Mouse (Mus musculus) embryonic facial prominence, embryonic 15.5 days (tissue): Measurements from ENCODE around the gene Sec24a. TPM values are rescaled to one million over a fixed set of nuclear protein-coding genes. Genes with fewer than 3 reads are reported as not detected.
A peak's percentile ranks its signal among the peaks of the same experiment; 100 is the strongest.
"Not testable (repeated sequence)": the region's sequence is repeated elsewhere in the genome, so short reads cannot be mapped to it uniquely, and the experiment has no call there.

Source experiments
- ATAC-seq: fragments of 200-750 bp; cut with Nextera tagmentation; 2 replicates; pipeline ENCODE4 v1.8.0; 2017; ENCODE audit warnings: low read depth, moderate TSS enrichment; ENCODE audit not compliant: insufficient number of reproducible peaks, low FRiP score, low TSS enrichment
- H3K27ac ChIP-seq: fragments of 300-500 bp; sonication (generic); replicated peaks from 2 replicates; pipeline ENCODE4 v1.5.1; 2015; ENCODE audit warnings: mild to moderate bottlenecking, inconsistent platforms
- H3K27me3 ChIP-seq: fragments of 300-500 bp; sonication (generic); 2 replicates; pipeline ENCODE4 v1.6.1; 2015; ENCODE audit warnings: inconsistent platforms
- H3K36me3 ChIP-seq: fragments of 300-500 bp; sonication (generic); 2 replicates; pipeline ENCODE4 v1.6.1; 2015; ENCODE audit warnings: mild to moderate bottlenecking, inconsistent platforms
- H3K4me1 ChIP-seq: fragments of 300-500 bp; sonication (generic); 2 replicates; pipeline ENCODE4 v1.6.1; 2015; ENCODE audit warnings: inconsistent platforms
- H3K4me2 ChIP-seq: fragments of 300-500 bp; sonication (generic); replicated peaks from 2 replicates; pipeline ENCODE4 v1.6.1; 2015; ENCODE audit warnings: mild to moderate bottlenecking, inconsistent platforms
- H3K4me3 ChIP-seq: fragments of 300-500 bp; sonication (generic); replicated peaks from 2 replicates; pipeline ENCODE4 v1.5.1; 2015; ENCODE audit warnings: mild to moderate bottlenecking, inconsistent platforms
- H3K9ac ChIP-seq: fragments of 300-500 bp; sonication (generic); 2 replicates; pipeline ENCODE4 v1.6.1; 2015; ENCODE audit warnings: inconsistent platforms
- H3K9me3 ChIP-seq: fragments of 300-500 bp; sonication (generic); replicated peaks from 2 replicates; pipeline ENCODE4 v1.6.1; 2016; ENCODE audit warnings: inconsistent platforms
- WGBS: fragments of 180-500 bp; shearing (Covaris S2); methylation state at CpG from one replicate; pipeline ENCODE4 v1.1.7; 2015; 5-methylcytosine and 5-hydroxymethylcytosine counted together
- polyA plus RNA-seq: library from polyadenylated mRNA; unstranded; fragments of >200 nt; fragmentation: Nextera tagmentation; extraction: Ambion mirVana; gene quantifications from 2 replicates; pipeline ENCODE4 v1.2.1, GENCODE M21; 2015

Sec24a gene
- polyA plus RNA-seq, 1 experiment from 2014 or later: 17.4 TPM

DNA sequence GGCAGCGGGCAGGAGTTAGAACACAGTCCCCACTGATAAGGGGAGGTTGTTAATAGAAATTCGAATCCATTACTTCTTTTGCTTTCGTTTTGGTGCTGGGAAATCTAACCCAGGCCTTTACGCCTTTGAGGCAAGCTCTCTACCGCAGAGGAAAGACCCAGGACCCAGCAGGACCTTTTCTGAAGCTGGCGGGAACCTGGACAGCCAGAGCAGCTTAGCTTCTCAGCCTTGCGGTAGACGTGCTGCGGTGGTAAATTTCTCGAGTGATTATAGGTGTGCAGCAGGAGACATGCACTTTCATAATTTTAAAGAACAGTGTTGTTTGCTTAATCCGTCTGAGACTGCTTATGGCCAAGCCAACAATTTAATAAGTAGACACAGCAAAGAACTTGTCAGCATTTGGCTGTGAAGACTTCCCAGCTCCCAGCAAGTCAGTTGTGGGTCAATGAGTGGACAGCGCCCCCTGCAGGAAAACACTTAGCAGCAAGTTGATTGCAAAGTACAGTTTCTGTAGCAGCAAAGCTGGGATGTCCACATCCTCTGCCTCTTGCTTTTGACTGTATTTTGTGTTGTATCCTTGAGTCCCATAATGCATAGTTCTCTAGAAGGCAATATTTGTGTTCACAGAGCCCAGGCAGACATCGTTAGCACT lies 82.0 kb downstream of the Sec24a start:
- peak; percentile 34; the same call in 1 of the 2 replicates for ATAC-seq
- no peak overlapping the region for H3K9ac ChIP-seq
- H3K4me3 ChIP-seq: peak overlapping the region; percentile 7; the same call in 1 of the 2 replicates
- no peaks in the 10 kb centered on the region for H3K9me3 ChIP-seq
- H3K4me2 ChIP-seq: peak overlapping the region; percentile 25
- H3K27ac ChIP-seq: no peak overlapping the region; the same call in 1 of the 2 replicates
- H3K27me3 ChIP-seq: no peaks in the 10 kb centered on the region
- H3K4me1 ChIP-seq: peaks cover 4% of the 10 kb centered on the region; the same call in 1 of the 2 replicates
- WGBS: 25% methylated on average over 13 of the region's 13 CpGs
- H3K36me3 ChIP-seq: 0 out of 2 replicates have a peak, but pooled peaks cover 4% of the 10 kb centered on the region

DNA sequence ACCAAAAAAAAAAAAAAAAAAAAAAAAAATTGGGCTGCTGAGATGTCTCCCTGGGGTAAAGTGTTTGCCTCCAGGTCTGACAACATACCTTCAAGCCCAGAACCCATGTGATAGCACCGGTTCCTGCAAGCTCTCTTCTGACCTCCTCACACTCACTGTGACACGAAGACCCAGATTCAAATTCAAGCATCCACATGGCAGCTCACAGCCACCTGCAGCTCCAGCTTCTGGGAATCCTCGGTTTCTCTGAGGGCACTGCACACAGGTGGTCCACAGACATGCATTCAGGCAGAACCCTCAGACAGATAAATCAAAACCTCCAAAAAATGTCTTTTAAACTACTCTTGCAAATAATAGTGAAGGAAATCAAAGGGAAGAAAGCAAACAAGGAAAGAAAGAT lies 84.0 kb downstream of the Sec24a start:
- ATAC-seq: no peak
- H3K9me3 ChIP-seq: no peaks in the 10 kb centered on the region
- no peaks in the 10 kb centered on the region for H3K36me3 ChIP-seq
- H3K27ac ChIP-seq: no peak overlapping the region
- 67% methylated on average over 3 of the region's 3 CpGs for WGBS
- H3K4me1 ChIP-seq: peaks cover 4% of the 10 kb centered on the region; the same call in 1 of the 2 replicates
- H3K9ac ChIP-seq: no peak overlapping the region
- H3K4me2 ChIP-seq: no peak overlapping the region
- H3K4me3 ChIP-seq: no peak overlapping the region
- no peaks in the 10 kb centered on the region for H3K27me3 ChIP-seq

DNA sequence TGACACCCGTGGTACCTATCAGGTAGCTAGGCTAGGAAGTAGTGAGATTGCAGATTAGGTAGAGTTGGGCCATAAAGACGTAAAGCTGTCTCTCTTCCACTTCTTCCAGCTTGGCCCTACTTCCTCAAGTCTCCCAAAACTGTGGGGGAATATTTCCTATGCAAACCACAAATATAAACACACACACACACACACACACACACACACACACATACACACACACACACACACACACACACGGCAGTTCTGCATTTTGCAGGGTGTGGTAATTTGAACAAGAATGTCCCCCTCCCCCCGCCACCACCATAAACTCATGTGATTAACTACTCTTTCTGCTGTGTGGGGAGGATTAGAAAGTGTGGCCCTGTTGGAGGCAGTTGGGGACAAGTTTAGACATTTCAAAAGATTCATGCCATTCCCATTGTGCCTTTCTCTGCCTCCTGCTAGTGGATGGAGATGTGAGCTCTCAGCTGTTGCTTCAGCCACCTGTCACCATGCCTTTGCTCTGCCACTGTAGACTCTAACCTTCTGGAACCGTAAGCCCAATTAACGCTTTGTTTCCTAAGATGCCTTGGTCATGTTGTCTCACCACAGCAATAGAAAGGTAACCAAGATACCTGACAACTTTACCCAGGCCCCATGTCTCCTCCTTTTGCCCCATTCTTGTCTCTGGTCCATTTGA lies 85.6 kb downstream of the Sec24a start:
- no peak for ATAC-seq
- H3K4me3 ChIP-seq: no peak overlapping the region
- no peak overlapping the region for H3K27ac ChIP-seq
- no peaks in the 10 kb centered on the region for H3K9me3 ChIP-seq
- no peak overlapping the region for H3K4me2 ChIP-seq
- no peak overlapping the region for H3K9ac ChIP-seq
- peaks cover 13% of the 10 kb centered on the region; the same call in 1 of the 2 replicates for H3K4me1 ChIP-seq
- no peaks in the 10 kb centered on the region for H3K36me3 ChIP-seq
- WGBS: 57% methylated on average over 6 of the region's 6 CpGs
- H3K27me3 ChIP-seq: no peaks in the 10 kb centered on the region

DNA sequence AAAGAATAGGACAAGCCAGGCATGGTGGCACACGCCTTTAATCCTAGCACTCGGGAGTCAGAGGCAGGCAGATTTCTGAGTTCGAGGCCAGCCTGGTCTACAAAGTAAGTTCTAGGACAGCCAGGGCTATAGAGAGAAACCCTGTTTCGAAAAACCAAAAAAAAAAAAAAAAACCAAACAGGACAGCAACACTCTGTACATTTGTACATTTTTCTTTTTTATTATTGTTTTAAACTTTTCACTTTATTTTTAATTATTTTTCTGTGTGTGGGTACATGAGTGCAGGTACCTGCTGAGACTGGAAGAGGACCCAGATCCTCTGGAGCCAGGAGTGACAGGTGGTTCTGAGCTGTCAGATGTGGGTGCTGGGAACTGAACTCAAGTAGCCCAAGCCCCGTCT lies 88.0 kb downstream of the Sec24a start:
- no peak overlapping the region for H3K4me3 ChIP-seq
- H3K27me3 ChIP-seq: no peaks in the 10 kb centered on the region
- H3K9me3 ChIP-seq: no peaks in the 10 kb centered on the region
- WGBS: 81% methylated on average over 5 of the region's 5 CpGs
- no peak overlapping the region for H3K27ac ChIP-seq
- no peak for ATAC-seq
- H3K4me2 ChIP-seq: no peak overlapping the region
- no peaks in the 10 kb centered on the region for H3K36me3 ChIP-seq
- 0 out of 2 replicates have a peak, but pooled peaks cover 9% of the 10 kb centered on the region for H3K4me1 ChIP-seq
- H3K9ac ChIP-seq: no peak overlapping the region

DNA sequence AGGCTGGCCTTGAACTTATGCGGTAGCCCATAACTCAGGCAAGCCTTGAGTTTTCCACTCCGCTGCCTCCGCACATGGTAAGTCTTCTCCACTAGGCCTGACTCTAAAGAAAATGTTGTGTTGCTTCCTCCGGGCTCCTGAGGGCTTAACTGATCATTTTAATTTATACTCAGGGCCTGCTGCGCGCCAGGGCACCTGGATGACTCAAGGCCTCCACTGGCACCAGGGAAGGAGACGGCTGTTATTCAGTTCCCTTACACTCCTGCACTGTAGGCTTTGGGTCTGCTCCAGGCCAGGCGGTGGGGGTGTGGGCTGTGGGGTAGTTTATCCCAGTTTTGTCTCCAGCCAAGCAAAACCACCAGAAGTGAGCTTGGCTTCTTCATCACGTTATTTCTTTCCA lies 90.1 kb downstream of the Sec24a start:
- H3K27me3 ChIP-seq: no peaks in the 10 kb centered on the region
- 0 out of 2 replicates have a peak overlapping the region, but pooled peaks have one; percentile 44 for H3K27ac ChIP-seq
- no peaks in the 10 kb centered on the region for H3K36me3 ChIP-seq
- H3K9ac ChIP-seq: no peak overlapping the region
- H3K4me1 ChIP-seq: 0 out of 2 replicates have a peak, but pooled peaks cover 9% of the 10 kb centered on the region
- no peak overlapping the region for H3K4me3 ChIP-seq
- no peak for ATAC-seq
- no peaks in the 10 kb centered on the region for H3K9me3 ChIP-seq
- H3K4me2 ChIP-seq: no peak overlapping the region
- 59% methylated on average over 9 of the region's 9 CpGs for WGBS

DNA sequence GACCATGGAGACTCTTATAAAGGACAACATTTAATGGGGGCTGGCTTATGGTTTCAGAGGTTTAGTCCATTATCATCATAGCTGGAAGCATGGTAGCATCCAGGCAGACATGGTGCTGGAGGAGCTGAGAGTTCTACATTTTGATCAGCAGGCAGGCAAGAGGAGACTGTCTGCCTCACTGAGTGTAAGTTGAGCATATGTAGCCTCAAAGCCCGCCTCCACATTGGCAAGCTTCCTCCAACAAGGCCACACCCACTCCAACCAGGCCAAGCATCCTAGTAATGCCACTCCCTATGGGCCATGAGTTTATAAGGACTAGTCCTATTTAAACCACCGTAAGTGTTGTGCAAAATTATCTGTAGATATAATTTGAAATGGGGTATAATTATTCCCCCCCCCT lies 92.1 kb downstream of the Sec24a start:
- 0 out of 2 replicates have a peak, but pooled peaks cover 9% of the 10 kb centered on the region for H3K4me1 ChIP-seq
- no peak overlapping the region for H3K27ac ChIP-seq
- H3K27me3 ChIP-seq: no peaks in the 10 kb centered on the region
- no peak overlapping the region for H3K4me3 ChIP-seq
- no peak for ATAC-seq
- H3K36me3 ChIP-seq: no peaks in the 10 kb centered on the region
- H3K9me3 ChIP-seq: no peaks in the 10 kb centered on the region
- WGBS: 66% methylated on average over 2 of the region's 2 CpGs
- H3K9ac ChIP-seq: no peak overlapping the region
- H3K4me2 ChIP-seq: no peak overlapping the region

DNA sequence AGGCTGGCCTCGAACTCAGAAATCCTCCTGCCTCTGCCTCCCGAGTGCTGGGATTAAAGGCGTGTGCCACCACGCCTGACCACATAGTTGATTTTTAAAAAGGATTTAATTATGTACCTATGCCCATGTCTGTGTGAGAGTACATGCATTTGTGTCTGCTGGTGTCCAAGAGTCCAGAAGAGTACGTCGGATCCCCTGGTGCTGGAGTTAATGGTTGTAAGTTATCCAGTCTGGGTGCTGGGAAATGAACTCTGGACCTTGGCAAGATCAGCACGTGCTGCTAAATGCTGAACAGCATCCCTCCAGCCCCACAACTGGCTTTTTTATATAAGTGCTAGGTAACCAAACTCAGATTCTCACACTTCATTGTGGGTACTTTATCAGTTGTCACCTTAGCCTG lies 92.6 kb downstream of the Sec24a start:
- Histone ChIP-seq H3K36me3 (no peaks in the 10 kb centered on the region), H3K27ac (no peak overlapping the region), H3K4me2 (no peak overlapping the region), H3K27me3 (no peaks in the 10 kb centered on the region), H3K4me3 (no peak overlapping the region), H3K9ac (no peak overlapping the region), H3K9me3 (no peaks in the 10 kb centered on the region), H3K4me1 (0 out of 2 replicates have a peak, but pooled peaks cover 9% of the 10 kb centered on the region)
- 92% methylated on average over 7 of the region's 7 CpGs for WGBS
- ATAC-seq: no peak

DNA sequence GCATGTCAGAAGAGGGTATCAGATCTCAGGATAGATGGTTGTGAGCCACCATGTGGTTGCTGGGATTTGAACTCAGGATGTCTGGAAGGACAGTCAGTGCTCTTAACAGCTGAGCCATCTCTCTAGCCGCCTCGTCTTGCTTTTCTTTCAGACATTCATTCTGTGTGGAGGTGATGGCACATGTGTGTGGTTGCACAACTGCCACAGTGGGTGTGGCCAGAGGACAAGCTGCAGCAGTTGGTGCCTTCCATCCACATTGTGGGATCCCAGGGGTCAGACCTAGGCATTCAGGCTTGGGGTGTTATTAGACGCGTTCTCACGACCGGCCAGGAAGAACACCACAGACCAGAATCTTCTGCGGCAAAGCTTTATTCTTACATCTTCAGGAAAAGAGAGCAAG lies 98.7 kb downstream of the Sec24a start:
- ATAC-seq, H3K9ac ChIP-seq, H3K9me3 ChIP-seq, H3K4me1 ChIP-seq, H3K4me2 ChIP-seq, H3K27ac ChIP-seq, H3K4me3 ChIP-seq, H3K36me3 ChIP-seq, H3K27me3 ChIP-seq: not testable (repeated sequence)
- 90% methylated on average over 7 of the region's 7 CpGs for WGBS

DNA sequence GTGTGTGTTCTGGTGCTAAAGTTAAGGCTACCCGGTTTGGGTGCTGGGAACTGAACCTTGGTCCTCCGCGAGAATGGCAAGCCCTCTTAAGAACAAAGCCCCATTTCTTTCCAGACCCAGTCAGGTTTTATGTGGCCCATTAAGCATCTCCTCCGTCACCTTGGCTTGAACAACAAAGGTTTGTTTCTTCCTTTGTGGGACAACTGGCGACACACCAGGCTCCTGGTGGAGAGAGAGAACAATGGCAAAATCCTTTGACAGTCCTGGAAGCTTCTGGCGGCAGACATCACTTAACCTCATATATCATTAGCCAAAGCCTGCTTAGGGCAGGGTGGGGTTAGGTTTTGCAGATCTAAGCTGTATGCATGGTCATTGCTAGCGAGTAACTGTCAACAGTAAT lies 100.8 kb downstream of the Sec24a start:
- no peak overlapping the region for H3K4me3 ChIP-seq
- WGBS: 73% methylated on average over 7 of the region's 7 CpGs
- no peaks in the 10 kb centered on the region for H3K9me3 ChIP-seq
- H3K4me1 ChIP-seq: peaks cover 14% of the 10 kb centered on the region
- H3K9ac ChIP-seq: no peak overlapping the region
- H3K27me3 ChIP-seq: no peaks in the 10 kb centered on the region
- no peak for ATAC-seq
- H3K4me2 ChIP-seq: no peak overlapping the region
- no peak overlapping the region for H3K27ac ChIP-seq
- no peaks in the 10 kb centered on the region for H3K36me3 ChIP-seq

DNA sequence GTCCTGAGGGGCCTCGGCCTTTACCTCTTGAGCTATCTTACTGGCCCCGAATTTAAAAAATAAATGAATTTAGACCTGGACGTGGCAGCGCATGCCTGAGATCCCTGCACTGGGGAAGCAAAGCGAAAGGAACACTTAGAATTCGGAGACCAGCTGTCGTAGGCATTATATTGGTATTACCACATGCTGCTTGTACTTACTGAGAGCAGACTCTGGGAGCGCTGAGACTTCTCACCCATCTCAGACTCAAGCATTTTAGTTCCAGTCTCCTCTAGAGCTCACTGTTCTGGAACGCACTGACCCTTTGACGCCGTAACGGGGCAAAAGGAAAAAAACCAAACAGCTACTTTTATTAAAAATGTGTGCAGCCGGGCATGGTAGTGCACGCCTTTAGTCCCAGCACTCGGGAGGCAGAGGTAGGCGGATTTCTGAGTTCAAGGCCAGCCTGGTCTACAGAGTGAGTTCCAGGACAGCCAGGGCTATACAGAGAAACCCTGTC lies 101.5 kb downstream of the Sec24a start:
- peaks cover 19% of the 10 kb centered on the region for H3K4me1 ChIP-seq
- ATAC-seq: no peak

DNA sequence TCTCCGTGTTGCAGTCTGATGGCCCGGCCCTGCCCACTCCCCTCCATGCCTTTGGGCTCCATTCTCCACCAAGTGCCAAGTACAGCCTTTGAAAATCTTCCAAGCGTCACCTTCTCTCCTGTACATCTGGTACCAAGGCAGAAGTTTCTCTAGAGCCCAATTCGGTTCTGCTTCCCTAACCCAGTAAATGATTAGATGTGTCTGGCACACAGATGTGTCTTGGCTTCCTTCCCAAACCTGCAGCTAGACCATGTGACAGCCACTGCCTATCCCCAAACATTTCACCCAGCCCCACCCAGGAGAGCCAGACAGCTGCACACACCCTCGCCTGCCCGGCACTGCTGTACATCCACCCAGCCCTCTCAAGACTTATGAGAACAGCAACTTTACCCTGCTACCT lies 104.7 kb downstream of the Sec24a start:
- 15% methylated on average over 6 of the region's 6 CpGs for WGBS
- H3K4me3 ChIP-seq: no peak overlapping the region
- peak overlapping the region; percentile 72 for H3K27ac ChIP-seq
- H3K36me3 ChIP-seq: no peaks in the 10 kb centered on the region
- no peaks in the 10 kb centered on the region for H3K27me3 ChIP-seq
- ATAC-seq: peak; percentile 80
- H3K4me2 ChIP-seq: 0 out of 2 replicates have a peak overlapping the region, but pooled peaks have one; percentile 8
- no peaks in the 10 kb centered on the region for H3K9me3 ChIP-seq
- H3K9ac ChIP-seq: no peak overlapping the region
- H3K4me1 ChIP-seq: peaks cover 33% of the 10 kb centered on the region

More for the DNA sequence above, 101.5 kb downstream of the Sec24a start:
- Histone ChIP-seq H3K4me2 (no peak overlapping the region), H3K9ac (no peak overlapping the region), H3K27me3 (no peaks in the 10 kb centered on the region), H3K36me3 (no peaks in the 10 kb centered on the region), H3K9me3 (no peaks in the 10 kb centered on the region), H3K4me3 (no peak overlapping the region), H3K27ac (no peak overlapping the region)
- 78% methylated on average over 16 of the region's 16 CpGs for WGBS
